Mouse (Mus musculus) myocyte (in vitro differentiated cells): ENCODE results near the gene Ipo5.

ENCODE experiments used
- POLR2A ChIP-seq: IDR thresholded peaks from one replicate; pipeline ENCODE4 v1.6.1; 2011; ENCODE audit warnings: low read depth, mild to moderate bottlenecking, control low read depth, moderate library complexity; ENCODE audit not compliant: insufficient read length
- TCF3 ChIP-seq: IDR thresholded peaks from one replicate; pipeline ENCODE4 v1.6.1; 2011; ENCODE audit warnings: low read depth, control low read depth; ENCODE audit not compliant: insufficient read length
- USF1 ChIP-seq: IDR thresholded peaks from one replicate; pipeline ENCODE4 v1.6.1; 2011; ENCODE audit warnings: low read depth, mild to moderate bottlenecking, control low read depth, moderate library complexity

DNA sequence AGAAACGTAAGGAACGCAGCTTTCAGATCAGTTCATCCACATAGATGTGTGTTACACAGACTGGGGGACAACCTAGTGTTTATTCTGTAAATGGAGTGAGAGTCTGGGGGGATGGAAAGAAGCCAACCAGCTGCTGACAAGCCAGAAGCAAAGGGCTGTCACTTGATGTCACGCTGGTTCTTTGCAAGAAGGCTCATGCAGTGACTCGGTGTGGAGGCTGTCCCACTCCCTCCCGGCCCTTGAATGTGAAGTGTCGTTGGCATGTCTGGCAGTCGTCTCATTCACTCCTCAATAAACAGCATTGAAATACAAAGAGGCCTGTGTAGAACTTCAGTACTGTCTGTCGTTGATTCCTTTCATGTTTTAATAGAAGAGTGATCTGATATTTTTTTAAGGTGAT, 36.1 kb downstream of the Ipo5 start:
- TF ChIP-seq POLR2A: no peak
- TF ChIP-seq USF1: no peak
- TF ChIP-seq TCF3: no peak
